Mouse (Mus musculus): ENCODE results near the gene Cmbl.
"Not testable (repeated sequence)": the region's sequence is repeated elsewhere in the genome, so short reads cannot be mapped to it uniquely, and the experiment has no call there.

The Cmbl gene

DNA sequence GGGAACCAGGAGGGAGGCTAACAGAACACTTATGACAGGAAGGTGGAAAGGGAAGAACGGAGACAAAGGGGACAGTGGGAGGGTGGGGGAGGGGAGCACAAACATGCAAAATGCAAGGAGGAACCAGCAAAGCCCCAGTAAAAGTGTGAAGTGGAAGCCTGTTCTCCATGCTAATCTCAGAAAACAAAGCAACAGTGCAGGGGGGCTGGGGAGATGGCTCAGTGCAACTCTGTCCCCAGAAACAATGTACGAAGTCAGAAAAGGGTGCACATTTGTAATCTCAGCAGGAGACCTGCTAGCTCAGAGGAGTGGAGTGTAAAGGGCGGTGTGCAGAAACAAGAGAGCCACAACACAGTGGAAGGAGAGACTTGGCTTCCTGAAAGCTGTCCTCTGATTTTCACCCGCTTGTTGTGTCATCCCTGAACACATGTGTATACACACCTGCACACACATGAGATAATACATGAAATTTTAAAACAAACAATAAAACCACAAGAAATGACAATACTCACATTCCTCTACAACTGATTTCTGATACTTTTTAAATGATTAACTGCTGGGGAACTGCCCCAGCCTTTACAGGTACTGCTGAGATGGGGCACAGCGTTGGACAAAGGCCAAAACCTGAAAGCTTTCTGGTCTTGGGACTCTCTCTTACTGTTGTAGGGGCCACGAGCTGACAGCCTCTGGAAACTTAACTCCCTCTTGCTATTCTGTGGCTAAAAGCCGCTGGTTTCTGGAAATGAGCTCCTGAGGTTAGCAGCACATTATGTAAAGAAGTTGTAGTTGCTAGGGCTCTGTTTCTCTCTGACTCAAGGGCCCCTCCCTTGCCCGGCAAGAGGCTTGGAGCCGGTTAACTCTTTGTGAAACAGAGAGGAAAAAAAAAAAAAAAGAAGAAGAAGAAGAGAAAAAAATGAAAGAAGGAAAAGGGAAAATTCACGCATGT, 22.9 kb upstream of the Cmbl start:
- no peak for DNase-seq (ENCODE audit: low spot score)

DNA sequence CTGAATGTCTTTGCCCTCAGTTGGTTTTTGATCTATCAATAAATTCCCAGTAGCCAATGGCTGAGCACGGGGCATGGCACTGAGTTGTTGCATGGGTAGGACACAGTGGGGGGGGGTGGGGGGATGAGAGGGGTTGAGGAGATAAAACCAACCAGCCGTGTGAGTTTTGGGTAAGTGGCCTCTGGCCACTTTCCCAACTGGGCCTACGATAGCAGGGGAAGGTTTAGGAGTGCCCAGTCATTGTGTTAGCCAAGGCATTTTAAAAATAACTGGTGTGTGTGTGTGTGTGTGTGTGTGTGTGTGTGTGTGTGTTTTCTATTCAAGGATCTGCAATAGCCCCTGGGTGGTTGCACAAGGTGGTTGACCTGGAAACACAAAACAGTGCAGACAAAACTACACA, 21.9 kb upstream of the Cmbl start:
- no peak for DNase-seq (ENCODE audit: low spot score)

DNA sequence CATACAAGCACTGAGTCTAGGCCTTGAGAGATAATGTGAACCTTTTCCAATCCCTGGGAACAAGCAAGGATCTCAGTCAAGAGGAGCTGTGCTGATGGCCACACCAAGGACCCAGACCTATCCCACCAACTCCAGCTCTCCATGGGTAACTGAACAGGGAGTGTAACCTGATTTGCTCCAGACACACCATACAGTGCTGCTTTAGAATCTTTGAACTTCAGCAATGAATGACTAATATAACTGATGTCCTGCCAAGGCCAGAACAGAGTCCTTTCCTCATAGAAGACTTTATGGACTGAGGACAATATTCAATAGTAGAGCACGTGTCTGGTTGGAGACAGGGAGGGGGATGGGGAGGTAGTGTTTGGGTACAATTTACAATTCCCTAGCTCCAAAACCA, 20.1 kb upstream of the Cmbl start:
- no peak for DNase-seq (ENCODE audit: low spot score)

DNA sequence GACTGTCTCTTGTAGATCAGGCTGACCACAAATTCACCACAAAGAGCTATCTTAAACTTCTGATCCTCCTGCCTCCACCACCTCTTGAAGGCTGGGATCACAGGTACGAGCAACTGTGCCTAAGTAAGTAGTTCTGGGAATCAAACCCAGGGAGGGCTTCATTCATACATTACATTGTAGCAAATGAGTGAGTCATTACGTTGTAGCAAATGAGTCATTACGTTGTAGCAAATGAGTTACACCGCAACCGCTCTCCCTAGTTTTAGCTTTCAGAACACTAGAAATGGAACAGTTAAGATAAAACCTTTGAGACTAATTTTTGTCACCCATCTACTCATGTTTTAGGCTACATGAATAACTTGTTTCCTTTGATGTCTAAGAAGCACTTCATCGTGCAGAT, 18.9 kb upstream of the Cmbl start:
- DNase-seq (ENCODE audit: low spot score) = no peak

DNA sequence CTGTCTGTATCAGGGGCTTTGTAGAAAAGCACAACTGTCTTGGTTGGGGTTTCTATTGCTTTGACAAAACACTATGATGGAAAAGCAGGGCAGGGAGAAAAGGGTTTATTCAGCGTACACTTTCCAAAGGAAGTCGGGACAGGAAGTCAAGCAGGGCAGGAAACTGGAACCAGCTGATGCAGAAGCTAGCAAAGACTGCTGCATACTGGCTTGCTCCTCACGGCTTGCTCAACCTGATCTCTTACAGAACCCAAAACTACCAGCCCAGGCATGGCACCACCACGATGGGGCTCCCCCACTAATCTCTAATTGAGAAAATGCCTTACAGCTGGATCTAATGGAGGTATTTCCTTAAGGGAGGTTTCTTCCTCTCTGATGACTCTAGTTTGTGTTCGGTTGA, 17.8 kb upstream of the Cmbl start:
- no peak for DNase-seq (ENCODE audit: low spot score)

DNA sequence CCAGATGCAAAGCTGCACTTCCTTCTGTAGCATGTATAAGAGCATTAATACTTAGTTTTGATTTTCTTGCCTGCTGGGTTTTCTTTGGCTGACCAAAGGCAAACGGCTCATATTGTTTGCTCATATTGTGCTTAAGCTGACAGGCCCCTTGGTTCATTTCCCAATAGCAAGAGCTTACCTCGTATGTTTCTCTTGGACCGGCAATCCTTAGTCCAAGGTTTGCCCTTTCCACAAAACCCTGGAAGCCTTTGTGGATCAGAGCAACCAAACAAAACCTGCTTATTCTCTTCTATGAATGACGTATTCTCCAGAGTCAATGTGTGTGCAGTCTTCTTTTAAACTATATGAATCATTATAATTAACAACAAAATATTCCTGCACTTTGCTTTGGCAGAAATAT, 14.8 kb upstream of the Cmbl start:
- no peak for DNase-seq (ENCODE audit: low spot score)

DNA sequence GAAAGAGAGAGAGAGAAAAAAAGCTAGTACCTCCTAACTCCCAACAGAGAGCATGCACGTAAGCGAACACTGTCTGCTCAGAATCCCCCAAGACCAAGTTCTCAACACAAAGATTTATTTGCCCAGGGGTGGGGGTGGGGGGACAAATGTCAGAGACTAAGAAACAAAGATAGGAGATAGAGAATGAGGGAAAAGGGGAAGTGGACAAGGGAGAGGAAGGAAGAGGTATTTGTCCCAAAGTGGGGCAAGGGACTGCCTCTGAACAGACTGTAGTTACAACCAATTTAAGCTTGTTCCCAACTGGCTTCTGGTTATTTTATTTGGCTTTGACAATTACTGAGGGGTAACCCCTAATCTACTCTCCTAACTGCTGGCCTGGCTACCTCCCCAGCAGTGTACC, 10.3 kb upstream of the Cmbl start:
- DNase-seq (ENCODE audit: low spot score) = no peak

DNA sequence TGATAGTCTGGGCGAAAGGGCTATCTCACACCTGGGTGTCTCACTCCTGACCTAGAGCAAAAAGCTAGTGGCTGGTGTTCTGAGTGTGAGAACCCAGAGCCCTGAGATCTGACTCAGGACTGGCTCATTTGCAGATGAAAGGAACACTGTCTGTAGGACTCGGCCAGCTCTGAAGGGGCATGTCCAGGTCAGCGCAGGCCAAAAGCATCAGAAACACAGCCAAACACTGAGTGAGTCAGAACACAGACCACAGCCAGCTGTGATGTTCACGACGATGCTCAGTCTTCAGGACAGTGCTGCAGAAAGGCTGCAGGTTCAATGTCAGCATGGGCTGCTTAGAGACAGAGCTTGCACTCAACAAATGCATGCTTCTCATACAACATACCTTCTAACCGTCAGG, 3.8 kb upstream of the Cmbl start:
- DNase-seq (ENCODE audit: low spot score) = no peak

DNA sequence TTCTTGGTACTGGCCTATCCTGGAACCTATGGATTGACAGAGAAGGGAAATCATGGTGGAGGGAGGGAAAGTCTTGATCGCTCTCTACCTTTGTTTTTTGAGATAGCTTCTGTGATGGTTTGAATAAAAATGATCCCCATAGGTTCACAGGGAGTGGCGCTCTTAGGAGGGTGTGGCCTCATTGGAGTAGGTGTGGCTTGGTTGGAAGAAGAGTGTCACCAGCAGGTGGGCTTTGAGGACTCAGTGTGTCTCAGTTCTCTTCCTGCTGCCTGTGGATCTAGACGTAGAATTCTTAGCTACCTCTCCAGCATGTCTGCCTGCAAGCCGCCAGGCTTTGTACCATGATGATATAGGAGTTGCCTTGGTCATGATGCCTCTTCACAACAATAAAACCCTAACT, 3.2 kb upstream of the Cmbl start:
- DNase-seq (ENCODE audit: low spot score) = no peak

DNA sequence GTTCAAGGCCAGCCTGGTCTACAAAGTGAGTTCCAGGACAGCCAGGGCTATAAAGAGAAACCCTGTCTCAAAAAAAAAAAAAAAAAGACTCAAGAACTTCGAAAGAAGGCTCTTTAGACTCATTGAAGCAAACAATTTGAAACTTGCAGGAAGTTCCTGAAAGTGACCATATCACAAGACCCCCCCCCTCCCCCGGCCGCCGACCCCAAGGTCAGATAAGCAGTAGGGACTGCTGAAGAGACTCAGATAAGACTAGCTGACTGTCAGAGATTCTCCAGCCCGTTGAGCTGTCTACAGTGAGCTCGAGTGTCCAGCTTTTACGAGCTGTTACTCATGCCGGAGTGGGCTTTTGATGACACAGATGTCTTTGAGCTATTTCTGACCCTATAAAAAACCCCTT, 2.3 kb upstream of the Cmbl start:
- DNase-seq (ENCODE audit: low spot score) = no peak

DNA sequence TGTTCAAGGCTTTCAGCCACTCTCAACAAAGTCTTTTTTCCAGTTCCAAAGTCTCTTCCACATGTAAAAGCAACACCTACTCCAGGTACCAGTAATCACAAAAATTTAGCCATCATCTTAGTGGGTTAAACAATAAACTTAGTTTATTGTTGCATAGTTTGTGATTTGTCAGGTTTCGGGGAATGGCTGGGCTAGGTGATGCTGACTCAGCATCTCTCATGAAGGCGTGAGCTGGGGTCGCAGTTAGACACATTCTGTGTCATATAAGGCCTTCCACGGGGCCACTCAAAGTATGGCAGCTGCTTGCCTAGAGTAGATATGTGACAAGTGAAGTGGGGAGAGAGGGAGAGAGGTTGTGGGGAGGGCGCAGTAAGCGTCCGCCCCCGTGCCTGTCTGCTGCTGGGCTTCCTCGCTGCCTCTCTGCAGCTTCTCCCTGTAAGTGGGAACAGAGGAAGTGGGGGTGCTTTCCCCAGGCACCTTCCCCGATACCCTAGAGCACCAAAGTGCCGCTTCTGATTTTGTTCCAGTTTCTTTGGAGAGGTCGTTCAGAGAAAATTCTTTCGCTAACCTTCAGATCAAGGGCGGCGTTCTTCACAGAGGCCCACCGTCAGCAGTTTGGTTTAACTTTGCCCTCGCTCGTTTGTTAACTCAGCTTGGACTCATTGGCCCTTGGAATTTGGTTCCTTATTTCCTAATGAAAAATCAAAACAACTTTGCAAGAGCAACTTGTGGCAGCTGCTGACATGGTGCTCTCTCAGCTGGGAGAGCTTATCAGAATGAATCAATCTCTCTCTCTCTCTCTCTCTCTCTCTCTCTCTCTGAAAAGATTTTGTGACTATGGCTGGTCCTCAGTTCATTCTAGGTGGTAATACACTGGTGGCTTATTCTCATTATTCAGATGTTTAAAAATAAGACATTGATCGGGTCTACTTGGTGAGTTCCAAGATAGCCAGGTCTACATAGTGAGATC, 1.3 kb upstream of the Cmbl start:
- DNase-seq (ENCODE audit: low spot score) = no peak

DNA sequence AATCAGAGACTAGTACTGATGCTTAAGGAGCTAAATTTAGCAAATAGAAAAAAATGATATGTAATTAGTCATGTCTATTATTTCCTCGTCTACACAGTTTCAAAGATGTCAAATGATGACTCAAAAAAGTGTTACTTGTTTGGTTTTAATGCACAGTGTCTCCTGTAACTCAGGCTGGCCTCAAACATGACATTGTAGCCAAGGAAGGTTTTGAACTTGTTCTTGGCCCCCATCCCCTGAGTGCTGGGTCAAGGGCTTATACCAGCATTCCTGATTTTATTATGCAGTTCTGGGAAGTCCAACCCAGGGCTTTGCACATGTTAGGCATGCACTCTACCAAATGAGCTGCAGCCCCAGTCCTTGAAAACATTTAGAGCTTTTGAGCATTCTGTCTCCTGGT, 597 bp downstream of the Cmbl start:
- no peak for DNase-seq (ENCODE audit: low spot score)

DNA sequence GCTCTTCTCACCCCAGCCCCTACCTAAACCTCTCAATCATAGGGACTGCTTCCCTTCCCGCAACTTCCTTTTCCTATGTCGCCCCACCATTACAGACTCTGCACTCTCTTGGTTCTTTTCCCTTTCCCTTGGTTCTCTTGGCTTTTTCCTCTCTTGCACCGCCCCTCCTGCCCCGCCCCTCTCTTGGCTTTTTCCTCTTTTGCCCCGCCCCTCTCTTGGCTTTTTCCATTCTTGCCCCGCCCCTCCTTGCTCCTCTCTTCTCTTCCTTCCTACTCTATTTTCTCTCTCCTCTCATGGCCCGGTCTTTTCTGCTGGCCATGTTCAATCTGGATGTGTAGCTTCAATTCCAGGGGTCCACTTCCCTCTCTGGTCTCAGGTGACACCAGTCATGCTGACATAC, 2.2 kb downstream of the Cmbl start:
- no peak for DNase-seq (ENCODE audit: low spot score)

DNA sequence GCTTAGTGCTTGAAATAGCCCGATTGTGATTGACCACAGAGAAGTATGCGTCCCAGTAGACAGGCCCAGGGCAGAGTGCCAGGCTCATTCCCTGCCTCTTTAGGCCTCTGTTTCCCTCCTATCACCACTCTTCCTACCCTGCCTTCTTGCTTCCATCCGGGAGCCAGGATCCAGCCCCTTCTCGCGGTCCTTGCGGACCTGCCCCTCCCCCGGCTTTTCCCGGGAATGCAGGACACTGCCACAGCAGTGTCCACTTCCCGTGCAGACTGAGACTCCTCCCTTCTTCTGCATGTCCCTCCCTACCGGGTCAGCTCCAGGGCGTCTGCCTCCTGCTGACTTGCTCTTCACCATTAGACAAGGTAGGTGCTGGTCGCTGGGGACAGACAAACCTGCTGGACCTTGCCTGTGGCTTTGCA, 3.4 kb downstream of the Cmbl start:
- DNase-seq (ENCODE audit: low spot score) = no peak

DNA sequence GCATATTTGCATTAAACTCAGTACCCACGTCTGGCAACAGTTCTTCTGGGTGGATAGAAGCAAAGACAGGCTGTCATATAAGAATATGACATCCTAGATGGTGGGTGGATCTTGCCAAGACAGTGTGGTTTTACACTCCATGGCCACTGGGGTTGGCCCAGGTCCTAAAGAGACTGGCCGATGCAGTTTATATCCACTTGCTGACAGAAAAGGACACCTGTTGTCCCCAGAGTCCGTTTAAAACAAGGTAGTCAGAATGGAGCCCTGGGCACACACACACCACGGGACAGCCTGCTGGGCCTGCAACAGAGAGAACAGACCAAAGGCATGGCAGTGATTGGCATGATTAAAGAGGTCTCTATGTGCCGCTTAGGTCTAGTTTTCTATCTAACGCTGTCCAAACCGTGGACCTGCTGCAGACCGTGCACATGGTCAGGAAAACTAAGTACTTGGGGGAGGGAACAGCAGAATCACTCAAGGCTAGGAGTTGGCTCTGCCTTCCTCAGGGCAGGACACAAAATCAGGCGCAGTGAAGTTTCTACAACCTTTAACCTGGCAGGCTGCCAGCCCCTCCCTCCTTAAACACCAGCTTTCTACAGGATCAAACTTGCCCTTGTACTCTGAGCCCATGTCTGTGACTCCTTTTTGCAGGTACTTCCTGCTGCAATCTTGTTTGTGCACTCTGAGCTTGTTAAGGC, 4.3 kb downstream of the Cmbl start:
- DNase-seq (ENCODE audit: low spot score) = no peak

DNA sequence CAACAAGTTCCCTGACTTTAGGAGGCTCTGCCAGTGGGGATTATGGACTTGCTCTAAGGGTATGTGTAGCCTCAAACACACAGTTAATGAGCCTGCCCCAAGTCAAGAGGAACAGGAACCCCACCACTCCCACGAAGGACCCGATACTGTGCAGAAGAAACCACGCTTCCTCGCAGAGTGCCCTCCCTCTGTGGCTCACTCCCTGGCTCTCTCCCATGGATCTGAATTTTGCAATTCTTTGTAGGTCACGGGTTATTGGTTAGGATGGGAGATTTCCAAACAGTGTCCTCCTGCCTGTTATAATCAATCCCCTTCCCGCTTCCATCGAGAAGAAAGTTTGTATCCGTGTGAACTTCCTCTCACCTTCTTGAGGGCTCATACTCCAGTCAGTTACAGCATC, 5.8 kb downstream of the Cmbl start:
- DNase-seq (ENCODE audit: low spot score) = no peak

DNA sequence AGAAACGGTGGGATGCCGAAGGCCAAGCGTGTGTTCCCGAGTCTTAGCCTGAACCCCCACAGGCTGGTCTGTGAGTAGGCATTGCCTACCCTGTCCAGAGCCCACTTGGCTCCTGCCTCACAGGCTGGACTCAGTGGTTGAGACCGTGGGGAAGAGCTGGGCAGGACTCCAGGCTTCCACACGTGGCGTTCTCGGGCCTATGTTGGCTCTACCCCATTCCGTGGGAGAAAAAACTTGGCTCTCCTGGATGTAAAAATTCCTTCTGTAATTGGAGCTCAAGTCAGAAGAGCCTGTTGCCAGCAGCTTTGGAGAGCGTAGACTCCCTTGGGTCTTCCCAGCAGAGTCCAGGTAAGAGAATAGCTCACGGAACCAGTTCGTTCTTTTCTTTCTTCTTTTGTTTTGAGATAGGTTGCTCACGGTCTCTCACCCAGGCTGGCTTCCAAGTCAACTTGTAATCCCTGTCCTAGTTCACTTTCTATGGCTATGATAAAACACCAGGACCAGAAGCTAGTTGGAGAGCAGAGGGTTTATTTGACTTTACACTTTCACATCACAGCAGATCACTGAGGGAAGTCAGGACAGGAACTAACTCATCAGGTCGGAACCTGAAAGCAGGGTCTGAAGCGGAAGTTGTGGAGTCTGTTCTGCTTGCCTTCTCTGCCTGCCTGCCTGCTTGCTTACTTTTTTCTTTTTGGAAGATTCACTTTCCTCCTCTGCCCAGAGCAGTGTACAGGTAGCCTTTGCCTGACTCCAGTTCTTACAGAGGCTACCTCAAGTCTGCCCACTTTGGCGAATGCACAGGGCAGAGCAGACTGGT, 6.9 kb downstream of the Cmbl start:
- no peak for DNase-seq (ENCODE audit: low spot score)

DNA sequence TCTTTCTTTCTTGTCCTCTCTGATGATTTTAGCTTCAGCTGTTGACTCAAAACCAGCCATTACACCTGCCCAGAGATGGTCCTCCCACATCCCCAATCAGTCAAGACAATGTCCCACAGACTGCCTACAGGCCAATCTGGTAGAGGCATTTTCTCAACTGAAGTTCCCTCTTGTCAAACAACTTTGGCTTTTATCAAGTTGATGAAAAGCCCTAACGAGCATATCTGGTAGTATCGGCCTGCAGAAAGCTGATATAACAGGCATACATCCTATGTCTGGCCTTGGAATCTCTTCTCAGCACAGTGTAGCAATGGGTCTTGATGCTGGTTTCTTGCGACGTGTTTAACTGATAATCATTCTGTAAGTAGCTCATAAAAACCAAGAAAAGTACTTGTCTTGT, 8.1 kb downstream of the Cmbl start:
- DNase-seq (ENCODE audit: low spot score) = no peak

DNA sequence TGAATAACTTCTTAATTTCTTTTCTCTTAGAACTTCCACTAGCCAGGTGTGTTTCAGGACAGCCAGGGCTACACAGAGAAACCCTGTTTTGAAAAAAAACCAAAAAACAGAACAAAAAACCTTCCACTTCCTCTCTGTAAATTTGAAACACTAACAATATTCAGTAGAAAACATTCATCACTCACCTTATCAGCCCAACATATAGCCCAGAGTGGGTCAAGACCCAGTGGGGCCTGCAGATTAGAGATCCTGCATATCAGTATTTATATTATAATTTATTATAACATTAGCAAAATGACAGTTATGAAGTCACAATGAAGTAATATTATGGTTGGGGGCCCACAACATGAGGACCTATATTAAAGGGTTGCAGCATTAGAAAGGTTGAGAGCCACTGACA, 8.5 kb downstream of the Cmbl start:
- DNase-seq (ENCODE audit: low spot score) = no peak

DNA sequence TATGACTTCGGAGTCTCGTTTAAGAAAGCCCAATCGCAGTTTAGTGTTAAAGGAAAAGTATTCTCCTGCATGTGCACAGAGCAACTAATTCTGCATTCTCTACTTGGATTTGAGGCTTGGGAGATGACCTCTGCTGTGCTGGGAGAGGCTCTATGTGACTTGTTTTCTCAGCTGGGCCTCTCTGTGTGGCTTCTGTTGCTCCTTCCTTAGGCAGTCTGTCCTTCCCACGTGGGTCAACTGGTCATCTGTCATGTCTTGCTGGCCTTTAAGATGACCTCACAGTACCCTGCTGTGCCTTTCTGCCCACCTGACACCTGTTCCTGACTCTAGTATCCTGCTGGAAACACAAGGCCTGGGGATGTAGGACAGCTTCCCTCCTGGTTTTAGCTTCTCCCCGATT, 10.9 kb downstream of the Cmbl start:
- no peak for DNase-seq (ENCODE audit: low spot score)

DNA sequence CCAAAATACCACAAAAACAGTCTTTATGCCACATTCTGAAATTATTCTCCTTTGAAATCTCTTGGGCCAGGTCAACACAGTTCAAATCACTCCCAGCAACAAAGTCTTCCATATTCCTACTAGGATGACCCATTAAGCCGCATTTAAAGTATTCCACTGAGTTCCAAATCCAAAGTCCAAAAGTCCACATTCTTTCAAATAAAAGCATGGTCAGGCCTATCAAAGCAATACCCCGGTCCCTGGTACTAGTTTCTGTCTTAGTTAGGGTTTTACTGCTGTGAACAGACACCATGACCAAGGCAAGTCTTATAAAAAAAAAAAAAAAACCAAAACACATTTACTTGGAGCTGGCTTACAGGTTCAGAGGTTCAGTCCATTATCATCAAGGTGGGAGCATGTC, 15.9 kb downstream of the Cmbl start:
- not testable (repeated sequence) for DNase-seq (ENCODE audit: low spot score)

All from T-cell, adult 2 months (primary cell).